In the genomic region with DNA sequence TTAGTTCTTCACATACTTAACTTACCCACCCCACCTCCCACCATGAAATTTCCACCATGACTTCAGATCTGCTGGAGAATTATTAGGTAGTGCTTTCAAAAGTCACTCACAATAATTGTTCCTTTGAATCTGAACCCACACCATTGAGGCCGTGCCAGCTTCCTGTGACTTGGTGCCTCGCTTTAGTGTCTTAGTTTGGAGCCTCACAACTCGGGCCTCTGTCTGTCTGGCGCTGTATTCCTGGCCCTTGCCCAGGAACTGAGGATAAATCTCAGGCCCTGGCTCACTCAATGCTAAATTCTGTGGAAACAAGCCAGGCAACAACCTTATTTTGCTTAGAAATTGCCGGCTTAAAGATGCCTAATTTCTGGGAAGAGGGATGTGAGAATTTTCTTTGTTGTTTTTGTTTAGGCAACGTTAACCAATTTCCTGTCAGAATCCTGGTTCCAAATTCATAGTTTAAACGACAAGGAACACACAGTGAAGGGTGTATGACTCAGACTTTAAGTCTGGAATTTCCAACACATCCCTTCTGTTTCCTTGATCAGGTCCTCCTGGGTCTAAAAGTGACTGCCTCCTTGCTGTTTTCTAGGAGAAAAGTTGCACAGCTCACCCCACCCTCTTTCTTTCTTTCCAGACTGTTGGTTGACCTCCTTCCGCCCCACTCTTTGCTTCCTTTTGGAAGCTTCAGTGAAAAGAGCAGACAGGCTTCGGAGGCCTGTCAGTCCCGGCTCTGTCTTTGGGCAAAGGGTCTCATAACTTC, we compare ENCODE assay signal across 8 mouse cellular contexts. TPM values are rescaled to one million over a fixed set of nuclear protein-coding genes. Genes with fewer than 3 reads are reported as not detected.
DNase-seq lines count a peak whose midpoint lies in the region; ATAC-seq and TF ChIP-seq lines count a peak whose summit lies in the region.

No protein-coding gene starts in this region.

- no peak for TF ChIP-seq CTCF in embryonic fibroblast, embryonic 13.5 days (IDR thresholded peaks at IDR 0.05; ENCODE audit: borderline replicate concordance, insufficient read depth, low read length)

- H3K9me3 ChIP-seq in hindbrain, embryonic 13.5 days, result no peaks in the 10 kb centered on the region
- no peaks in the 10 kb centered on the region for H3K9me3 ChIP-seq in liver, embryonic 16.5 days (replicated peaks; ENCODE audit: control insufficient read depth, low read length)

- peak overlapping the region; percentile 51 for H3K4me3 ChIP-seq in embryonic fibroblast, embryonic 13.5 days (ENCODE audit: insufficient read depth, low read length)
- peak overlapping the region; percentile 84 for H3K4me3 ChIP-seq in hindbrain, embryonic 13.5 days
- H3K4me3 ChIP-seq in liver, embryonic 16.5 days (ENCODE audit: low read depth, low read length), result no peak overlapping the region; the same call in 1 of the 2 replicates

- peak overlapping the region; percentile 90 for H3K27ac ChIP-seq in embryonic fibroblast, embryonic 13.5 days (ENCODE audit: insufficient read depth, low read length)
- H3K27ac ChIP-seq in hindbrain, embryonic 13.5 days, result peak overlapping the region; percentile 96
- H3K27ac ChIP-seq in liver, embryonic 16.5 days (ENCODE audit: low read length), result no peak overlapping the region

- DNase-seq in ovary, postnatal 36 days (ENCODE audit: low spot score), result peak; percentile 45
- no peak for DNase-seq in ovary, postnatal 14 days (ENCODE audit: low spot score)
- peak; percentile 35 for DNase-seq in right cerebral cortex, postnatal 4 days
- DNase-seq in frontal cortex, postnatal 14 days (ENCODE audit: low spot score in 2 of 2), result no peak

- H3K4me2 ChIP-seq in hindbrain, embryonic 13.5 days, result peak overlapping the region; percentile 83
- peak overlapping the region; percentile 87 for H3K4me2 ChIP-seq in liver, embryonic 16.5 days (ENCODE audit: low read depth, low read length)

- H3K4me1 ChIP-seq in embryonic fibroblast, embryonic 13.5 days (ENCODE audit: control insufficient read depth, insufficient read depth, low read length), result peaks cover 14% of the 10 kb centered on the region
- peaks cover 79% of the 10 kb centered on the region for H3K4me1 ChIP-seq in hindbrain, embryonic 13.5 days (replicated peaks)
- peaks cover 11% of the 10 kb centered on the region for H3K4me1 ChIP-seq in liver, embryonic 16.5 days (ENCODE audit: control insufficient read depth, low read depth, low read length)

- no peak for ATAC-seq in hindbrain, embryonic 13.5 days (ENCODE audit: low FRiP score)
- ATAC-seq in liver, embryonic 16.5 days (ENCODE audit: low read depth), result no peak
- no peak for ATAC-seq in erythroblast, adult 5-6 weeks (replicated peaks; ENCODE audit: low FRiP score, poor library complexity, severe bottlenecking)

- TF ChIP-seq POLR2A in embryonic fibroblast, embryonic 13.5 days (IDR thresholded peaks at IDR 0.05; ENCODE audit: low read depth, low read length), result no peak; the same call in 1 of the 2 replicates

- WGBS in hindbrain, embryonic 13.5 days, result 14% methylated on average over 10 of the region's 10 CpGs
- WGBS in liver, embryonic 16.5 days (ENCODE audit: insufficient replicate concordance), result 46% methylated on average over 10 of the region's 10 CpGs

- H3K36me3 ChIP-seq in hindbrain, embryonic 13.5 days, result peaks cover 3% of the 10 kb centered on the region; the same call in 1 of the 2 replicates
- no peaks in the 10 kb centered on the region for H3K36me3 ChIP-seq in liver, embryonic 16.5 days (ENCODE audit: control insufficient read depth, insufficient read depth)

- no peaks in the 10 kb centered on the region for H3K27me3 ChIP-seq in hindbrain, embryonic 13.5 days
- peaks cover 52% of the 10 kb centered on the region for H3K27me3 ChIP-seq in liver, embryonic 16.5 days (ENCODE audit: control insufficient read depth, insufficient read depth, low read depth, low read length)

- peak overlapping the region; percentile 94 for H3K9ac ChIP-seq in hindbrain, embryonic 13.5 days
- H3K9ac ChIP-seq in liver, embryonic 16.5 days (ENCODE audit: low read depth, low read length), result no peak overlapping the region; the same call in 1 of the 2 replicates

RNA-seq across cellular contexts. Expression of a gene that starts 1.2 kb away (rescaled TPM):
- 109 and 123 TPM in 2 replicates for polyA plus RNA-seq in embryonic fibroblast, embryonic 13.5 days (2011; ENCODE audit: insufficient read length, low read depth, missing spikeins)
- 6.8 and 7.3 TPM in 2 replicates for polyA plus RNA-seq in hindbrain, embryonic 13.5 days (2015; fragmentation: Nextera tagmentation; extraction: Ambion mirVana)
- polyA plus RNA-seq in liver, embryonic 16.5 days (2015; fragmentation: Nextera tagmentation; extraction: Ambion mirVana), result 0.49 and 0.68 TPM in 2 replicates
- not detected in 2 replicates for total RNA-seq in erythroblast, adult 5-6 weeks (2015; ENCODE audit: low replicate concordance)
- not detected in 2 replicates for total RNA-seq in erythroblast, adult 5-6 weeks (2017; ENCODE audit: low replicate concordance)

RNA-seq across cellular contexts. Expression of a gene that starts 5.7 kb away (rescaled TPM):
- polyA plus RNA-seq in embryonic fibroblast, embryonic 13.5 days (2011; ENCODE audit: insufficient read length, low read depth, missing spikeins), result 5.1 and 7.4 TPM in 2 replicates
- 9.7 and 10.5 TPM in 2 replicates for polyA plus RNA-seq in hindbrain, embryonic 13.5 days (2015; fragmentation: Nextera tagmentation; extraction: Ambion mirVana)
- polyA plus RNA-seq in liver, embryonic 16.5 days (2015; fragmentation: Nextera tagmentation; extraction: Ambion mirVana), result 0.09 and 0.15 TPM in 2 replicates
- total RNA-seq in erythroblast, adult 5-6 weeks (2015; ENCODE audit: low replicate concordance), result not detected in 2 replicates
- total RNA-seq in erythroblast, adult 5-6 weeks (2017; ENCODE audit: low replicate concordance), result not detected in 2 replicates

RNA-seq across cellular contexts. Expression of a gene that starts 8.1 kb away (rescaled TPM):
- 23.2 and 30.6 TPM in 2 replicates for polyA plus RNA-seq in embryonic fibroblast, embryonic 13.5 days (2011; ENCODE audit: insufficient read length, low read depth, missing spikeins)
- 38.3 and 39.3 TPM in 2 replicates for polyA plus RNA-seq in hindbrain, embryonic 13.5 days (2015; fragmentation: Nextera tagmentation; extraction: Ambion mirVana)
- 10.8 and 12.2 TPM in 2 replicates for polyA plus RNA-seq in liver, embryonic 16.5 days (2015; fragmentation: Nextera tagmentation; extraction: Ambion mirVana)
- total RNA-seq in erythroblast, adult 5-6 weeks (2015; ENCODE audit: low replicate concordance), result 7.3 and 17.7 TPM in 2 replicates
- total RNA-seq in erythroblast, adult 5-6 weeks (2017; ENCODE audit: low replicate concordance), result 3.9 and 16.5 TPM in 2 replicates

RNA-seq across cellular contexts. Expression of a gene that starts 25.3 kb away (rescaled TPM):
- polyA plus RNA-seq in embryonic fibroblast, embryonic 13.5 days (2011; ENCODE audit: insufficient read length, low read depth, missing spikeins), result not detected in 2 replicates
- polyA plus RNA-seq in hindbrain, embryonic 13.5 days (2015; fragmentation: Nextera tagmentation; extraction: Ambion mirVana), result 1.2 and 1.6 TPM in 2 replicates
- polyA plus RNA-seq in liver, embryonic 16.5 days (2015; fragmentation: Nextera tagmentation; extraction: Ambion mirVana), result 0.48 and 0.55 TPM in 2 replicates
- total RNA-seq in erythroblast, adult 5-6 weeks (2015; ENCODE audit: low replicate concordance), result not detected in 2 replicates
- not detected in 2 replicates for total RNA-seq in erythroblast, adult 5-6 weeks (2017; ENCODE audit: low replicate concordance)

RNA-seq across cellular contexts. Expression of a gene that starts 27.6 kb away (rescaled TPM):
- polyA plus RNA-seq in embryonic fibroblast, embryonic 13.5 days (2011; ENCODE audit: insufficient read length, low read depth, missing spikeins), result 108 and 113 TPM in 2 replicates
- polyA plus RNA-seq in hindbrain, embryonic 13.5 days (2015; fragmentation: Nextera tagmentation; extraction: Ambion mirVana), result 123 and 129 TPM in 2 replicates
- 48.1 and 48.4 TPM in 2 replicates for polyA plus RNA-seq in liver, embryonic 16.5 days (2015; fragmentation: Nextera tagmentation; extraction: Ambion mirVana)
- 25.3 and 30.4 TPM in 2 replicates for total RNA-seq in erythroblast, adult 5-6 weeks (2015; ENCODE audit: low replicate concordance)
- 16.4 and 18.5 TPM in 2 replicates for total RNA-seq in erythroblast, adult 5-6 weeks (2017; ENCODE audit: low replicate concordance)

Comparison
In these comparisons a context has a peak if more than half of its experiments do, and no peak if none do; other contexts are left out.
1. DNase-seq: peak in ovary, postnatal 36 days (single experiment) and right cerebral cortex, postnatal 4 days (single experiment); none in ovary, postnatal 14 days (single experiment) and frontal cortex, postnatal 14 days (0 of 2).
2. RNA of a gene that starts 1.2 kb away (polyA plus RNA-seq): 109 to 123 TPM in embryonic fibroblast, embryonic 13.5 days; 6.8 to 7.3 TPM in hindbrain, embryonic 13.5 days and 0.49 to 0.68 TPM in liver, embryonic 16.5 days; every median in the first group is over 10 times any median in the second.